ENCODE assay signal across 10 mouse cellular contexts in the genomic region with DNA sequence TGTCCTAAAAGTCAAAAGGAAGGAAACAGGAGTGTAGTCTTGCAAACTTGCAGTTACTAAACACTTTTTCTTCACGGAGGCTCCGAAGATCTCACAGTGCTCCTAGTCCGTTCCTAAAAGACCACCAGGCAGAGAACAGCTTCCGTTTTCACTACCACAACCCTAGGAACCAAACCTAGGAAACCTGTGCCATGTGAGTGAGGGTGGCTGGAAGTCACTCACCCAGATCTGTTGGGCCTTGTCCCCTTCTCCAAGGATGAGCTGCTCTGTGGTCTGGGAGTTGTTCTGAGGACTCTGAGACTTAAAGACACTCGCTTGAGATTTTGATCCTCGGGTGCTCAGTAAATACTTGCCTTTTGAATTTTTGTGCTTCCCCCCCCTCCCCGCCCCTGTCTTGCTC. TPM values are rescaled to one million over a fixed set of nuclear protein-coding genes. Genes with fewer than 3 reads are reported as not detected.
A peak's percentile ranks its signal among the peaks of the same experiment; 100 is the strongest.
DNase-seq lines count a peak whose midpoint lies in the region; ATAC-seq and TF ChIP-seq lines count a peak whose summit lies in the region.
"Had no signal": no experiment of that assay in that cellular context is flagged by ENCODE, and none has a peak within 500 bp of the region (broad histone marks: within the 10 kb centered on the region; RNA-seq: fewer than 3 reads in every experiment).

No protein-coding gene starts in this region.

- no peak; the same call in 1 of the 2 replicates for TF ChIP-seq POLR2A in bone marrow, adult 2 months (IDR thresholded peaks at IDR 0.05; ENCODE audit: borderline replicate concordance, control insufficient read depth, low read depth, low read length)

- WGBS in heart, embryonic 15.5 days = 5% methylated on average over 7 of the region's 7 CpGs
- WGBS in bone marrow, adult 2 months = 11% methylated on average over 7 of the region's 7 CpGs
- WGBS in hindbrain, embryonic 11.5 days = 11% methylated on average over 7 of the region's 7 CpGs
- 16% methylated on average over 7 of the region's 7 CpGs for WGBS in liver, postnatal 0 days (ENCODE audit: insufficient replicate concordance)

- H3K4me3 ChIP-seq in heart, embryonic 15.5 days = peak overlapping the region; percentile 53
- H3K4me3 ChIP-seq in bone marrow, adult 2 months (replicated peaks; ENCODE audit: control insufficient read depth, low read depth, low read length) = peak overlapping the region; percentile 85
- peak overlapping the region; percentile 32 for H3K4me3 ChIP-seq in hindbrain, embryonic 11.5 days (ENCODE audit: low read depth, low read length)
- H3K4me3 ChIP-seq in liver, postnatal 0 days (ENCODE audit: low read depth, low read length) = peak overlapping the region; percentile 62

- no peaks in the 10 kb centered on the region for H3K36me3 ChIP-seq in heart, embryonic 15.5 days
- H3K36me3 ChIP-seq in hindbrain, embryonic 11.5 days (ENCODE audit: control insufficient read depth, insufficient read depth, low read length) = no peaks in the 10 kb centered on the region
- no peaks in the 10 kb centered on the region for H3K36me3 ChIP-seq in liver, postnatal 0 days (replicated peaks; ENCODE audit: insufficient read depth, low read length)
- H3K36me3 ChIP-seq: G1E had no signal

- H3K27ac ChIP-seq in heart, embryonic 15.5 days = no peak overlapping the region
- peak overlapping the region; percentile 86 for H3K27ac ChIP-seq in bone marrow, adult 2 months (ENCODE audit: control insufficient read depth, insufficient read depth, low read depth, low read length, poor library complexity)
- no peak overlapping the region for H3K27ac ChIP-seq in hindbrain, embryonic 11.5 days (ENCODE audit: low read depth, low read length)
- peak overlapping the region; percentile 57; the same call in 1 of the 2 replicates for H3K27ac ChIP-seq in liver, postnatal 0 days (ENCODE audit: low read depth)

- H3K27me3 ChIP-seq in heart, embryonic 15.5 days = no peaks in the 10 kb centered on the region
- H3K27me3 ChIP-seq in hindbrain, embryonic 11.5 days (ENCODE audit: control insufficient read depth, insufficient read depth, low read length) = peaks cover 7% of the 10 kb centered on the region; the same call in 1 of the 2 replicates
- H3K27me3 ChIP-seq in liver, postnatal 0 days (ENCODE audit: insufficient read depth, low read length) = no peaks in the 10 kb centered on the region

- no peaks in the 10 kb centered on the region for H3K9me3 ChIP-seq in heart, embryonic 15.5 days (replicated peaks)
- no peaks in the 10 kb centered on the region for H3K9me3 ChIP-seq in hindbrain, embryonic 11.5 days (ENCODE audit: control insufficient read depth, low read length)
- H3K9me3 ChIP-seq in liver, postnatal 0 days (ENCODE audit: low read length) = no peaks in the 10 kb centered on the region

- peak overlapping the region; percentile 45; the same call in 1 of the 2 replicates for H3K9ac ChIP-seq in heart, embryonic 15.5 days
- no peak overlapping the region for H3K9ac ChIP-seq in hindbrain, embryonic 11.5 days (ENCODE audit: low read depth, low read length)
- peak overlapping the region; percentile 63; the same call in 1 of the 2 replicates for H3K9ac ChIP-seq in liver, postnatal 0 days (replicated peaks)

- DNase-seq in heart, adult 11 months = no peak
- DNase-seq in hindbrain, embryonic 11.5 days (ENCODE audit: low spot score) = no peak
- DNase-seq in liver, postnatal 0 days = no peak
- no peak for DNase-seq in left cerebral cortex, adult 9 months (ENCODE audit: low spot score in 2 of 2)
- DNase-seq in thymus, postnatal 14 days = no peak
- DNase-seq: cerebellum, postnatal 36 days had no signal

- peaks cover 14% of the 10 kb centered on the region for H3K4me1 ChIP-seq in heart, embryonic 15.5 days (replicated peaks)
- H3K4me1 ChIP-seq in bone marrow, adult 2 months (ENCODE audit: control insufficient read depth, insufficient read depth, low read length) = peaks cover 1% of the 10 kb centered on the region; the same call in 1 of the 2 replicates
- H3K4me1 ChIP-seq in hindbrain, embryonic 11.5 days (replicated peaks; ENCODE audit: control insufficient read depth, insufficient read depth, low read length) = no peaks in the 10 kb centered on the region
- H3K4me1 ChIP-seq in liver, postnatal 0 days (ENCODE audit: insufficient read depth) = peaks cover 12% of the 10 kb centered on the region; the same call in 1 of the 2 replicates

- H3K4me2 ChIP-seq in heart, embryonic 15.5 days = peak overlapping the region; percentile 86
- H3K4me2 ChIP-seq in hindbrain, embryonic 11.5 days (replicated peaks; ENCODE audit: low read depth, low read length) = peak overlapping the region; percentile 61
- peak overlapping the region; percentile 83 for H3K4me2 ChIP-seq in liver, postnatal 0 days (ENCODE audit: low read depth, low read length)

- no peak for ATAC-seq in heart, embryonic 15.5 days (replicated peaks; ENCODE audit: insufficient number of reproducible peaks, insufficient read depth, low FRiP score, low read depth)
- no peak for ATAC-seq in hindbrain, embryonic 11.5 days (ENCODE audit: low FRiP score)
- peak; percentile 13; the same call in 1 of the 2 replicates for ATAC-seq in liver, postnatal 0 days
- ATAC-seq in cerebellum, adult (ENCODE audit: insufficient number of reproducible peaks, low FRiP score, low TSS enrichment) = no peak

- no peak for TF ChIP-seq EP300 in liver, postnatal 0 days (IDR thresholded peaks at IDR 0.05; ENCODE audit: low read depth)

- no peak for TF ChIP-seq CTCF in bone marrow, adult 2 months (IDR thresholded peaks at IDR 0.05; ENCODE audit: control insufficient read depth, insufficient read depth, low read length)
- no peak for TF ChIP-seq CTCF in liver, postnatal 0 days (IDR thresholded peaks at IDR 0.05; ENCODE audit: low read depth)

RNA-seq across cellular contexts. Expression of a gene that starts 0.4 kb away (rescaled TPM):
- polyA plus RNA-seq in heart, embryonic 15.5 days (2015; fragmentation: Nextera tagmentation; extraction: Ambion mirVana) = 0.25 and 0.77 TPM in 2 replicates
- 2.8 and 7.1 TPM in 2 replicates for polyA plus RNA-seq in bone marrow, adult 2 months (2011; ENCODE audit: insufficient read depth, insufficient read length, low replicate concordance, missing spikeins)
- polyA plus RNA-seq in hindbrain, embryonic 11.5 days (2014; fragmentation: Nextera tagmentation; extraction: Ambion mirVana) = 0.12 and 0.27 TPM in 2 replicates
- polyA plus RNA-seq in liver, postnatal 0 days (2015; fragmentation: Nextera tagmentation; extraction: Ambion mirVana) = 1.4 and 1.7 TPM in 2 replicates
- polyA plus RNA-seq: G1E had no signal

Comparison
In these comparisons a context has a peak if more than half of its experiments do, and no peak if none do; other contexts are left out.
1. H3K27ac ChIP-seq: peak in bone marrow, adult 2 months (single experiment) and liver, postnatal 0 days (single experiment); none in heart, embryonic 15.5 days (single experiment) and hindbrain, embryonic 11.5 days (single experiment).
2. H3K4me3 ChIP-seq: peak in every context shown above with its lines; median percentile 85 in bone marrow, adult 2 months; 62 in liver, postnatal 0 days; 53 in heart, embryonic 15.5 days; 32 in hindbrain, embryonic 11.5 days.
3. Peak in every context shown above with its lines, with median percentiles within 50 percentile points of each other: H3K4me2 ChIP-seq.